Mouse (Mus musculus) limb, embryonic 13.5 days (tissue): Measurements from ENCODE around the gene Spryd3. TPM values are rescaled to one million over a fixed set of nuclear protein-coding genes. Genes with fewer than 3 reads are reported as not detected.
A peak's percentile ranks its signal among the peaks of the same experiment; 100 is the strongest.

Experiments
- ATAC-seq: fragments of 200-750 bp; cut with Nextera tagmentation; 2 replicates; pipeline ENCODE4 v1.8.0; 2017; ENCODE audit warnings: low read depth, moderate number of reproducible peaks, moderate TSS enrichment; ENCODE audit not compliant: low FRiP score
- H3K27ac ChIP-seq: fragments of 300-500 bp; sonication (generic); 2 replicates; pipeline ENCODE4 v1.5.1; 2015; ENCODE audit warnings: inconsistent platforms, mild to moderate bottlenecking, moderate library complexity
- H3K27me3 ChIP-seq: fragments of 300-500 bp; sonication (generic); 2 replicates; pipeline ENCODE4 v1.6.1; 2015; ENCODE audit warnings: mild to moderate bottlenecking, inconsistent platforms
- H3K36me3 ChIP-seq: fragments of 300-500 bp; sonication (generic); 2 replicates; pipeline ENCODE4 v1.6.1; 2015; ENCODE audit warnings: inconsistent platforms, mild to moderate bottlenecking, moderate library complexity
- H3K4me1 ChIP-seq: fragments of 300-500 bp; sonication (generic); 2 replicates; pipeline ENCODE4 v1.6.1; 2015; ENCODE audit warnings: inconsistent platforms
- H3K4me2 ChIP-seq: fragments of 300-500 bp; sonication (generic); replicated peaks from 2 replicates; pipeline ENCODE4 v1.6.1; 2015; ENCODE audit warnings: inconsistent platforms, mild to moderate bottlenecking, moderate library complexity
- H3K4me3 ChIP-seq: fragments of 300-500 bp; sonication (generic); 2 replicates; pipeline ENCODE4 v1.5.1; 2015; ENCODE audit warnings: moderate library complexity, mild to moderate bottlenecking, inconsistent platforms
- H3K9ac ChIP-seq: fragments of 300-500 bp; sonication (generic); 2 replicates; pipeline ENCODE4 v1.6.1; 2015; ENCODE audit warnings: mild to moderate bottlenecking, inconsistent platforms
- H3K9me3 ChIP-seq: fragments of 300-500 bp; sonication (generic); 2 replicates; pipeline ENCODE4 v1.6.1; 2016; ENCODE audit warnings: inconsistent platforms
- WGBS: fragments of 180-500 bp; shearing (Covaris S2); methylation state at CpG from one replicate; pipeline ENCODE4 v1.1.7; 2015; 5-methylcytosine and 5-hydroxymethylcytosine counted together
- polyA plus RNA-seq: library from polyadenylated mRNA; unstranded; fragments of >200 nt; fragmentation: Nextera tagmentation; extraction: Ambion mirVana; gene quantifications from 2 replicates; pipeline ENCODE4 v1.2.1, GENCODE M21; 2015

Gene Spryd3
- polyA plus RNA-seq, 1 experiment from 2014 or later = 23.2 TPM

DNA sequence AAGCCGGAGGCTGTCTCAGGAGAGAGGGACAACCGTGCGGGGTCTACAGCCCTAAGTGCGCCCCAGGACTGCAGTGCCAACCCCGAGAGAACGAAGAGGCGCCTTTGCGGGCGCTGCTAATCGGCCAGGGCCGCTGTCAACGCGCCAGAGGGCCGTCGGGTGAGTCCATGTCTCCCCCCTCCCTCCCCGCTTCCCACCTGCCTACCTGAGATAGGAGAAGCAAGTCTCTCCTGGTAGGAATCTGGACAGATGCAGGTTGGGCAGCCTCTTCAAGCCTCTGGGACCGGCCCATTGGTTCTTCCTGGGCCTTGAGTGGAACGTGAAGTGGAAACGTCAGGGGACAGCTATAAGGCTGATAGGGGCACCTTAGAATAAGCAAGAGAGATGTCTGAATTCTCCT is 8.7 kb upstream of the Spryd3 start:
- peak overlapping the region; percentile 63 for H3K4me2 ChIP-seq

DNA sequence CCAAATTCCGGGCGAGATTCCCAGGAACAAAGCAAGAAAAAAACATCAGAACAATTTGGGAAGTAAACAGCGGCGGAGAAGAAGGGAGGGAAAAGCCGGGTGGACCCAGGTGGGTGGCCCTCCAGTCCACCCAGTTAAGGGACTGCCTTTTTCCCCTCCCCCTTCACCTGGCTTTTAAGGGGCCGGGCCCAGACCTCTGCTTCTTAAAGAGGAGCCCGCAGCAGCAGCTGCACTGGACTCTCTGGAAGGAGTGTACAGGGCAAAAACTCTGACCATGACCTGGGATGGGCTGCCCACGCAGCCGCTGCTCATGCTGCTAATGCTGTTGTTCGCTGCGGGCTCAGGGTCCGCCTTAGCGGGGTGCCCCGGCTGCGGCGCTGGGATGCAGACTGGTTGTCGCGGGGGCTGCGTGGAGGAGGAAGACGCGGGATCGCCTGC is 8.3 kb upstream of the Spryd3 start, which contains the start of gene Igfbp6:
Gene Igfbp6 (plus strand): TSS at position 89 of the 438 bp plus-strand sequence.
- ATAC-seq = no peak
- H3K9me3 ChIP-seq = no peaks in the 10 kb centered on the region
- no peak within 1 kb of the TSS for H3K27ac ChIP-seq
- 3% methylated on average over 22 of the region's 22 CpGs for WGBS
- peaks cover 20% of the 10 kb centered on the region for H3K4me1 ChIP-seq
- H3K4me3 ChIP-seq = peak within 1 kb of the TSS; percentile 34
- peak within 1 kb of the TSS; percentile 63 for H3K4me2 ChIP-seq
- peak within 1 kb of the TSS; percentile 59 for H3K9ac ChIP-seq
- no peaks in the 10 kb centered on the region for H3K36me3 ChIP-seq
- H3K27me3 ChIP-seq = peaks cover 28% of the 10 kb centered on the region

More for the DNA sequence above, 8.7 kb upstream of the Spryd3 start:
- no peaks in the 10 kb centered on the region for H3K36me3 ChIP-seq
- peak overlapping the region; percentile 59 for H3K9ac ChIP-seq
- H3K4me3 ChIP-seq = peak overlapping the region; percentile 34
- peaks cover 28% of the 10 kb centered on the region for H3K27me3 ChIP-seq
- peaks cover 20% of the 10 kb centered on the region for H3K4me1 ChIP-seq
- no peak overlapping the region for H3K27ac ChIP-seq
- WGBS = 13% methylated on average over 19 of the region's 19 CpGs
- H3K9me3 ChIP-seq = no peaks in the 10 kb centered on the region
- no peak for ATAC-seq

DNA sequence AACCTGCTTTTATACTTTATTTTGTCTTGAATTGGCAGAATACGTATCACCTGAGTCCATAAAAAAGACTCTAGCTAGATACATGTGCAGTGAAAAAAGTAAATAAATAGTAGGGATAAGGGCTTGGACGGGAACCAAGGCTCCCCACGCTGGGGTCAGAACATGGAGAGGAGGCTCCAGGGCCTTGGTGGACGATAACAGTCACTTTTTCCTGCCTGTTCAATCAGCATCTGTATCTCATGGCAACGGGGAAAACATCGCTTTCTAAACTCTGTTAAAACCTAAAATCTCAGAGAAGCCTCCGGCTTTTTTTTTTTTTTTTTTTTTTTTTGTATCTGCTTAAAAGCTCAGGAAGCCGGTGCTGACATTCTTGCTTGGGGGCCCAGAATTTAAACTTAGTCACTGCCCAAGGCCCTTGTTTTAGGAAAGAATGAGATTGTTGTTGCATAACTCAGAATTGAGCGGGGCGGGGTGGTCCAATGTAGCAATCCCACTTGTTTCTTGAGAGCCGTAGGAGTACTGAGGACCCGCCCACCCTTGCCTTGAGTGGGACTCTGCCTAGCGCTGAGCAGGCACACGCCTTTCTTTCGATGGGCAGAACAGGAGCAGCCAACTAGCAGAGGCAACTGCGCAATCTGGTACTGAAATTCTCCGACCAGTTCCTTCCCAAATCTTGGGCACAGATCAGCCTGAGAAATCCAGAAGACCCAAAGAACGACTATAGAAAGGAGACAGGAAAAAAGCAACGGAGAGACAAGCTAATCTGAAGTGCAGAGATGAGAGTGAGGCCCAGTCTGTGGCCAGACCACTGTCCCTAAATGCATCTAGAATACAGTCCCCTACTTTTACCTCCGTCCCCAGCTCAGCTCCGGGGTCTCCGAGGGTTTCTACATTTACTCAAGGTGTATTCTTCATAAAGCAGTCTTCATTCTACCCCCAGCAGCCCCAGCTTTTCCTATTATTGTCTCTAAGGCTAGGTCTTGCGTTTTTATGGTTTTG is 7.2 kb upstream of the Spryd3 start:
- H3K4me3 ChIP-seq = no peak overlapping the region
- H3K9ac ChIP-seq = no peak overlapping the region
- no peak for ATAC-seq
- no peaks in the 10 kb centered on the region for H3K9me3 ChIP-seq
- no peak overlapping the region for H3K27ac ChIP-seq
- H3K27me3 ChIP-seq = peaks cover 28% of the 10 kb centered on the region
- H3K4me1 ChIP-seq = peaks cover 20% of the 10 kb centered on the region
- no peaks in the 10 kb centered on the region for H3K36me3 ChIP-seq
- no peak overlapping the region for H3K4me2 ChIP-seq
- 53% methylated on average over 23 of the region's 23 CpGs for WGBS

DNA sequence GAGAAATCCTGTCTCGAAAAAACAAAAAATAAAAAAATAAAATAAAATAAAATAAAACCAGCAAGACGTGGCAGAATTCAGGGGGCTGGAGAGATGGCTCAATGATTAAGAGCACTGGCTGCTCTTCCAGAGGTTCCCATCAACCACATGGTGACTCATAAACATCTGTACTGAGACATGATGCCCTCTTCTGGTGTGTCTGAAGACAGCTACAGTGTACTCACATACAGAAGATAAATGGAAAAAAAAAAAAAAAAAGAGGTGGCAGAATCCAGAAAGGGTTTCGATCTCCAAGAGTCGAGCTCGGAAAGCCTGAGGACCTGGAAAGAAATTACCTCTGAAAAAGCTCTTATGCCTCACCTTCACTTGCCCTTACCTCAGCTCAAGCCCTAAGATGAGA is 5.1 kb upstream of the Spryd3 start:
- H3K4me1 ChIP-seq = peaks cover 25% of the 10 kb centered on the region
- no peaks in the 10 kb centered on the region for H3K9me3 ChIP-seq
- H3K9ac ChIP-seq = no peak overlapping the region
- H3K4me3 ChIP-seq = no peak overlapping the region
- ATAC-seq = no peak
- peaks cover 27% of the 10 kb centered on the region for H3K27me3 ChIP-seq
- H3K4me2 ChIP-seq = no peak overlapping the region
- 90% methylated on average over 5 of the region's 5 CpGs for WGBS
- H3K27ac ChIP-seq = no peak overlapping the region
- H3K36me3 ChIP-seq = no peaks in the 10 kb centered on the region

DNA sequence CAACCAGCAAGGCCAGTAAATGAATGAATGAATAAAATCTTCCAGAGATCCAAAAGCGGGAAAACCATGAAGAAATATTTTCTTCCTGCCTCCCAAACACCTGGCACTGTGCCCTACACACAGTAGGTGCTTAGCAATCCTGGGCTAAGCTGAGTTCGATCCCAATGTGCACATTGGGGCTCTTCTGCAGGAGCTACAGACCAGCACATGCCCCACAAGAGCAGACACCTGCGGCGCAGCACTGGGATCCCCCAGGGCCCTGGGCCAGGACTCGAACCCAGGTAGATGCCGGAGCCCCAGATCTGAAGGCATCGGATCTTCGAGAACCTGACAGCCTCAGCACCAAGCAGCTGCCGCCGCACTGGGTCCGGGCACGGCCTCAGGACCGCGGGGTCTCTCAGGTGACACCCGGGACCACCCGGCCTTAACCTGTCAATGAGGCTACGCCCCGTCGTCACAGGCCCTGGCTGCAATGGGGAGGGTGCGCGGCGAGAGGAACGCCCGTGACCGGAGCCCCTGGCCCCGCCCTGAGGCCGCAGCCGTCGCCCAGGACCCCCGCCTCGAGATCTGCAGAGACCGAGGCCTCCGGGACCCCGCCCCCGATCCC is 409 bp downstream of the Spryd3 start:
- ATAC-seq = peak; percentile 77
- H3K27me3 ChIP-seq = no peaks in the 10 kb centered on the region
- H3K27ac ChIP-seq = peak overlapping the region; percentile 53
- peak overlapping the region; percentile 81 for H3K9ac ChIP-seq
- H3K36me3 ChIP-seq = peaks cover 28% of the 10 kb centered on the region
- 3% methylated on average over 34 of the region's 35 CpGs for WGBS
- H3K4me1 ChIP-seq = peaks cover 15% of the 10 kb centered on the region
- peak overlapping the region; percentile 82 for H3K4me2 ChIP-seq
- H3K9me3 ChIP-seq = no peaks in the 10 kb centered on the region
- H3K4me3 ChIP-seq = peak overlapping the region; percentile 81

DNA sequence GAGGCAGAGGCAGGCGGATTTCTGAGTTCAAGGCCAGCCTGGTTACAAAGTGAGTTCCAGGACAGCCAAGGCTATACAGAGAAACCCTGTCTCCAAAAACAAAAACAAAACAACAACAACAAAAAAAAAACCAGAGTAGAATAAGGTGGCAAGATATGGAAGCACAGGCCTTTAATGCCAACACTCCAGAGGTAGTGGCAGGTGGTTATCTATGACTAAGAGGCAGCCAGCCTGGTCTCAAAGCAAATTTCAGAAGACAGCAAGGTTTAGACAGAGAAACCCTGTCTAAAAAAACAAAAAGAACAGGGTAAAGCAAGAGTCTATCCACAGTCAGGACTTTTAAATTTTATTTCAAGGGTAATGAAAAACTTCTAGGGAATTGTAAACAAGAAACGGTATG is 1.3 kb downstream of the Spryd3 start:
- peak overlapping the region; percentile 81; the same call in 1 of the 2 replicates for H3K4me3 ChIP-seq
- H3K9ac ChIP-seq = peak overlapping the region; percentile 81
- WGBS = 97% methylated on average over 2 of the region's 2 CpGs
- no peaks in the 10 kb centered on the region for H3K27me3 ChIP-seq
- H3K36me3 ChIP-seq = peaks cover 37% of the 10 kb centered on the region
- H3K27ac ChIP-seq = no peak overlapping the region
- ATAC-seq = no peak
- no peaks in the 10 kb centered on the region for H3K9me3 ChIP-seq
- peaks cover 15% of the 10 kb centered on the region for H3K4me1 ChIP-seq
- peak overlapping the region; percentile 82 for H3K4me2 ChIP-seq

DNA sequence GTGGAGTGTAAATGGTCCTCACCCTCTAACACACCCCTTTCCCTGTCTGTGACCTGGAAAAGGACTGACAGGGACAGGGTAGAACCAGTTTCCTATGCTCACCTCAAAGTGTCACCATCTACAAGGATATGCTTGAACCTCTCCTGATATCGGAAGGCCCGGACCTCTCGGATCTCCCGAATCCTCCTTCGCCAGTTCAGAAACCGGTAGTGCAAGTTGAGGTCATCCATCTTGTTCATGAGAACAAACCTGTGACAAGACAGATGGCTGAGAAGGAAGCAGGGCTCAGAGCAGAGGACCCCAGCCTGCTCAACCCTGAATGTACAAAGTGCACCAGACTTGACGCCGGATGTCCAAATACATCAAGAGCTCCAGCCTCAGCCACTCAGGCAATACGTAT is 2.7 kb downstream of the Spryd3 start:
- H3K27me3 ChIP-seq = no peaks in the 10 kb centered on the region
- no peak overlapping the region for H3K4me2 ChIP-seq
- WGBS = 86% methylated on average over 9 of the region's 9 CpGs
- peaks cover 15% of the 10 kb centered on the region for H3K4me1 ChIP-seq
- H3K27ac ChIP-seq = no peak overlapping the region
- no peak overlapping the region for H3K9ac ChIP-seq
- H3K4me3 ChIP-seq = no peak overlapping the region
- H3K36me3 ChIP-seq = peaks cover 50% of the 10 kb centered on the region
- H3K9me3 ChIP-seq = no peaks in the 10 kb centered on the region
- ATAC-seq = no peak

DNA sequence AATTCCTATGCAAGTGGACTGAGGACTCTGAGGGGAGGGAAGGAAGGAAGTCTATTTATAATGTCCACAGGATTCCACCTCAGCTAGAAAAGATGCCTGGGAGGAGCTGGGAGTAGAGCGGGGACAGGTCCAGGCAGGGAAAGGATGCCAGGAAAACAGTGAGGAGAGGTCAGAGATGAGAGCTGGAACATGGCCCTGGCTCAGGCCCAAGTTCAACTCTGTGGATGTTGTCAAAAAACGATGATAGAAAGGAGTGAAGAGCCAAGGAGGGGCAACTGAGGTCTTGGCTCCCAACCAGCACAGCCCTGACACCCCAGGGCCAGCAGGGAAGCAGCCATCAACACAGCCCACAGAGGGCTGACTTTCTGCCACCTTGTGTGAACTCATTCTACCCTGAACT is 9.7 kb downstream of the Spryd3 start:
- H3K27me3 ChIP-seq = no peaks in the 10 kb centered on the region
- H3K27ac ChIP-seq = no peak overlapping the region
- H3K4me3 ChIP-seq = no peak overlapping the region
- H3K9ac ChIP-seq = peak overlapping the region; percentile 19; the same call in 1 of the 2 replicates
- WGBS = 79% methylated on average over 2 of the region's 2 CpGs
- no peaks in the 10 kb centered on the region for H3K4me1 ChIP-seq
- no peak overlapping the region for H3K4me2 ChIP-seq
- no peak for ATAC-seq
- peaks cover 83% of the 10 kb centered on the region for H3K36me3 ChIP-seq
- no peaks in the 10 kb centered on the region for H3K9me3 ChIP-seq

DNA sequence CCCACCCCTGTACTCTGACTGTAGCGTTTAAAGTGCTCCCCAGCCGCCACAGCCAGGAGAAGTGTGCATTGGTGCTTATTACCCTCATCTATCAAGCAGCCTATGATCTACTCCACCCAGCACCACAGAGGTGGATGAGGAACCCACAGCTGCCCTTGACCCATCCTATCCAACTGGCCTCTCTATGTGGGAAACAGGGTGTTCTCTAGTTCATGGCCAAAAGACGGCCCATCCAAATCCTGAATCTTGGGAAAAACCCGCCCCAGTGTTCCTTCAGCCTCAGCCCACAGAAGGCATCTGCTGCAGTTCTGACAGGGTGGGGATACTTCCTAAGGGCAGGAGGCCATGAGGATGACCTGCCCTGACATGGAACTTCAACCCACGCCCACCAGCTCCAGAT is 15.5 kb downstream of the Spryd3 start:
- H3K36me3 ChIP-seq = peaks cover 87% of the 10 kb centered on the region
- 84% methylated on average over 5 of the region's 5 CpGs for WGBS
- H3K27me3 ChIP-seq = no peaks in the 10 kb centered on the region
- no peak overlapping the region for H3K4me3 ChIP-seq
- no peak for ATAC-seq
- H3K27ac ChIP-seq = no peak overlapping the region
- no peaks in the 10 kb centered on the region for H3K4me1 ChIP-seq
- H3K9ac ChIP-seq = no peak overlapping the region
- H3K4me2 ChIP-seq = no peak overlapping the region
- H3K9me3 ChIP-seq = no peaks in the 10 kb centered on the region

DNA sequence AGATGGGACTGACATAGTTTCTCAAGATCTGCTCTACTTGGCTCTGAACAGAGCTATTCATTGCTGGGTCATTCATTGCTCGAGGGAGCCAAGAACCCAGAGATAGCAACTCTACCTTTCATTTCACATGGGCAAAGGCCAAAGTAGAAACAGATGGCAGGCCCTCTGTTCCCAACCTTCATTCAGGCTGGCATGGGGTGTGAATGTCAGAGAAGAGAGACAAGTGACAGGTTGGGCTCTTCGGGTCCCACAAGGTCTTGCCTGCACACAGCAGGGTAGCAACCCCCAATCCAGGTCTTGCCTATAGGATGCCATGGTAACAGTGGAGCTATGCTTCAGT is 16.2 kb downstream of the Spryd3 start:
- no peak overlapping the region for H3K9ac ChIP-seq
- H3K4me1 ChIP-seq = no peaks in the 10 kb centered on the region
- no peak for ATAC-seq
- H3K4me3 ChIP-seq = no peak overlapping the region
- no peak overlapping the region for H3K4me2 ChIP-seq
- no peaks in the 10 kb centered on the region for H3K27me3 ChIP-seq
- no peak overlapping the region for H3K27ac ChIP-seq
- H3K9me3 ChIP-seq = no peaks in the 10 kb centered on the region
- peaks cover 87% of the 10 kb centered on the region for H3K36me3 ChIP-seq
- WGBS = 78% methylated on average over 2 of the region's 2 CpGs

DNA sequence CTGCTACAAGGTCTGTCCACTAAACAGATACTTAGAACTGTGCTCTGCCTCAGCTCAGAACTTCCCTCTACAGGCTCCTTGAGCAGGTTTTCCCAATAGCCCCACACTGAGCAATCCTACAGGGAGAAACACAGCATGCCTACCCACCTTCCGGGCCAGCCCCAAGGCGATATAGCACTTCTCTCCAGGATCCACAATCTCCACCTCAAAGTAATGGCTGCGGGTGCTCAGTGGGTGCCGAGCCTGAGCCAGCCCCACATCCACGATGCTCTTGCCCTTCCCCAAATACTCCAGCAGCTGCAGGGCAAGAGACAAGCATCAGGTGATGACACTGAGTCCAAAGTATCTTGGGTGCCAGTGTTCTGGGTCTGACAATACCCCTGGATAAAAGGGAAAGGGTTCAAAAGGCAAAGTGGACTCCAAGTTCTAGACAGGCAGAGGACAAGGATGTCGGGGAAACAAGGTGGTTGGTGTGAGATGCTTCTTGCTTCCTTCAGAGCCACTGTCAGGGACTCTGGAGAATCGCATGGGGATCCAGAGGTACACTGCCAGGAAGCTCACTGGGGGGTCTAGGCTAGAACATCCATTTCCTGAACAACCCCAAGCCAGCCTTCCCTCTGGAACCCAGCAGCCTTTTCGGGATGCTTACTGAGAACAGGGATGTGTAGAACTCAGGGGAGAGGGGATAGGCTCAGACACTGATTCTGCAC is 16.8 kb downstream of the Spryd3 start:
- no peak overlapping the region for H3K9ac ChIP-seq
- H3K4me1 ChIP-seq = no peaks in the 10 kb centered on the region
- H3K27me3 ChIP-seq = no peaks in the 10 kb centered on the region
- H3K27ac ChIP-seq = no peak overlapping the region
- WGBS = 75% methylated on average over 8 of the region's 8 CpGs
- H3K4me3 ChIP-seq = no peak overlapping the region
- no peaks in the 10 kb centered on the region for H3K9me3 ChIP-seq
- H3K36me3 ChIP-seq = peaks cover 87% of the 10 kb centered on the region
- H3K4me2 ChIP-seq = no peak overlapping the region
- no peak for ATAC-seq

DNA sequence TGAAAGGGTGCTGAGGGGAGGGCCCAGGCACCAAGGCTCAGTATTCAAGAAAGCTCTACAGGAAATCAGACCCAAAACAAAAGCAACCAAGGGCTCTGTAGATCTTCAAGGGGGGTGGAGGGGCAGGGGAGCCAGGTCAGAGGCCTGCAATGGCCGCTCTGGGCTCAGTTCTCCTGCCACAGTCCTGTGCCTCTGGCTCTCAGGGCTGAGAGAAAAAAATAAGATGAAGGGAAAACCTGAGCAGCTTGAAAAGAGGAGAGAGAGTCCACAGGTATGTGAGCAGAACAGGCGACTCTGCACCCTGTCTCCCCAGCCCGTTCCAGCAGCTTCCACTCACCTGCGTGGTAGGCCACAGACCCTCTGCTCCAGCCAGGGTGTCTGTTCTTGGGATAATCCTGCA is 17.4 kb downstream of the Spryd3 start:
- H3K9me3 ChIP-seq = no peaks in the 10 kb centered on the region
- H3K9ac ChIP-seq = no peak overlapping the region
- H3K27me3 ChIP-seq = no peaks in the 10 kb centered on the region
- no peaks in the 10 kb centered on the region for H3K4me1 ChIP-seq
- no peak overlapping the region for H3K27ac ChIP-seq
- no peak for ATAC-seq
- no peak overlapping the region for H3K4me3 ChIP-seq
- H3K36me3 ChIP-seq = peaks cover 92% of the 10 kb centered on the region
- H3K4me2 ChIP-seq = no peak overlapping the region
- 91% methylated on average over 4 of the region's 4 CpGs for WGBS
